Mouse (Mus musculus) midbrain, postnatal 0 days (tissue): ENCODE data around the gene Gsto2. TPM values are rescaled to one million over a fixed set of nuclear protein-coding genes. Genes with fewer than 3 reads are reported as not detected.

Source experiments
- ATAC-seq: fragments of 200-750 bp; cut with Nextera tagmentation; 2 replicates; pipeline ENCODE4 v1.8.0; 2017; ENCODE audit warnings: moderate number of reproducible peaks, mild to moderate bottlenecking, moderate TSS enrichment, moderate library complexity; ENCODE audit not compliant: low FRiP score
- DNase-seq: peaks from one replicate; pipeline ENCODE4 v3.0.0-alpha.2; 2015; ENCODE audit warnings: low spot score
- H3K27ac ChIP-seq: fragments of 300-500 bp; sonication (generic); 2 replicates; pipeline ENCODE4 v1.5.1; 2014; ENCODE audit warnings: low read depth, mild to moderate bottlenecking, low read length, mixed read lengths
- H3K27me3 ChIP-seq: fragments of 300-500 bp; sonication (generic); 2 replicates; pipeline ENCODE4 v1.6.1; 2014; ENCODE audit warnings: low read length, control low read depth, mixed read lengths; ENCODE audit not compliant: insufficient read depth
- H3K36me3 ChIP-seq: fragments of 300-500 bp; sonication (generic); 2 replicates; pipeline ENCODE4 v1.6.1; 2014; ENCODE audit warnings: low read length, control low read depth, mixed read lengths; ENCODE audit not compliant: insufficient read depth
- H3K4me1 ChIP-seq: fragments of 300-500 bp; sonication (generic); 2 replicates; pipeline ENCODE4 v1.6.1; 2014; ENCODE audit warnings: mild to moderate bottlenecking, control low read depth, antibody characterized with exemption, low read length, mixed read lengths; ENCODE audit not compliant: insufficient read depth
- H3K4me2 ChIP-seq: fragments of 300-500 bp; sonication (generic); 2 replicates; pipeline ENCODE4 v1.6.1; 2014; ENCODE audit warnings: low read depth, mild to moderate bottlenecking, low read length, mixed read lengths; ENCODE audit not compliant: poor library complexity, severe bottlenecking
- H3K4me3 ChIP-seq: fragments of 300-500 bp; sonication (generic); 2 replicates; pipeline ENCODE4 v1.5.1; 2014; ENCODE audit warnings: low read depth, mild to moderate bottlenecking, low read length, moderate library complexity
- H3K9ac ChIP-seq: fragments of 300-500 bp; sonication (generic); replicated peaks from 2 replicates; pipeline ENCODE4 v1.6.1; 2014; ENCODE audit warnings: mild to moderate bottlenecking, low read length, moderate library complexity, mixed read lengths; ENCODE audit not compliant: poor library complexity, severe bottlenecking
- H3K9me3 ChIP-seq: fragments of 300-500 bp; sonication (generic); 2 replicates; pipeline ENCODE4 v1.6.1; 2016; ENCODE audit warnings: low read length, control low read depth
- CTCF ChIP-seq: IDR thresholded peaks from 2 replicates; pipeline ENCODE4 v1.5.1; 2016; ENCODE audit warnings: antibody characterized with exemption, mild to moderate bottlenecking
- WGBS: fragments of 180-500 bp; shearing (Covaris S2); extraction: QIAGEN DNeasy Blood & Tissue Kit; methylation state at CpG from one replicate; pipeline ENCODE4 v1.1.7; 2014; 5-methylcytosine and 5-hydroxymethylcytosine counted together
- polyA plus RNA-seq: library from polyadenylated mRNA; unstranded; fragments of >200 nt; fragmentation: Nextera tagmentation; extraction: Ambion mirVana; gene quantifications from 2 replicates; pipeline ENCODE4 v1.2.1, GENCODE M21; 2015
- total RNA-seq: library from RNA; depleted of rRNA; stranded (reverse); fragments of >200 nt; gene quantifications from 2 replicates; pipeline ENCODE4 v1.2.3, GENCODE M21; 2014

Gene Gsto2
- total and polyA plus RNA-seq, 2 experiments from 2014 or later, result 0.16 to 1.1 TPM

- H3K27me3 ChIP-seq, result 0 out of 2 replicates have a peak, but pooled peaks cover 4% of the 10 kb centered on the region
- no peaks in the 10 kb centered on the region for H3K9me3 ChIP-seq
- no peak overlapping the region for H3K9ac ChIP-seq
- H3K4me1 ChIP-seq, result peaks cover 5% of the 10 kb centered on the region; the same call in 1 of the 2 replicates
- H3K36me3 ChIP-seq, result 0 out of 2 replicates have a peak, but pooled peaks cover 3% of the 10 kb centered on the region
- 96% methylated on average over 9 of the region's 9 CpGs for WGBS
- no peak for TF ChIP-seq CTCF
- no peak overlapping the region for H3K27ac ChIP-seq
- H3K4me3 ChIP-seq, result no peak overlapping the region
- H3K4me2 ChIP-seq, result no peak overlapping the region
- DNase-seq, result no peak
- ATAC-seq, result no peak
Observed at GRCm38 (mm10) chr19:47864051-47864450, 1.3 kb upstream of the Gsto2 start.

- Histone ChIP-seq H3K4me1 (peaks cover 5% of the 10 kb centered on the region; the same call in 1 of the 2 replicates), H3K9ac (peak overlapping the region; percentile 83; the same call in 1 of the 2 replicates), H3K36me3 (0 out of 2 replicates have a peak, but pooled peaks cover 3% of the 10 kb centered on the region), H3K27me3 (0 out of 2 replicates have a peak, but pooled peaks cover 4% of the 10 kb centered on the region), H3K27ac (peak overlapping the region; percentile 92), H3K4me2 (peak overlapping the region; percentile 89), H3K9me3 (no peaks in the 10 kb centered on the region), H3K4me3 (peak overlapping the region; percentile 56)
- no peak for TF ChIP-seq CTCF
- 84% methylated on average over 7 of the region's 7 CpGs for WGBS
- no peak for ATAC-seq
- DNase-seq, result no peak
Observed at GRCm38 (mm10) chr19:47864721-47865120, 613 bp upstream of the Gsto2 start.

- ATAC-seq (no peak), DNase-seq (no peak)
- 73% methylated on average over 4 of the region's 4 CpGs for WGBS
- 0 out of 2 replicates have a peak, but pooled peaks cover 3% of the 10 kb centered on the region for H3K36me3 ChIP-seq
- H3K9me3 ChIP-seq, result no peaks in the 10 kb centered on the region
- H3K27ac ChIP-seq, result no peak overlapping the region
- no peak for TF ChIP-seq CTCF
- peaks cover 5% of the 10 kb centered on the region; the same call in 1 of the 2 replicates for H3K4me1 ChIP-seq
- H3K4me2 ChIP-seq, result no peak overlapping the region
- no peak overlapping the region for H3K4me3 ChIP-seq
- H3K27me3 ChIP-seq, result 0 out of 2 replicates have a peak, but pooled peaks cover 4% of the 10 kb centered on the region
- H3K9ac ChIP-seq, result no peak overlapping the region
Observed at GRCm38 (mm10) chr19:47867628-47868175, 2.4 kb downstream of the Gsto2 start.

- 81% methylated on average over 4 of the region's 4 CpGs for WGBS
- no peak for TF ChIP-seq CTCF
- H3K9ac ChIP-seq, result no peak overlapping the region
- H3K27ac ChIP-seq, result no peak overlapping the region
- H3K4me1 ChIP-seq, result peaks cover 5% of the 10 kb centered on the region; the same call in 1 of the 2 replicates
- H3K9me3 ChIP-seq, result no peaks in the 10 kb centered on the region
- H3K27me3 ChIP-seq, result 0 out of 2 replicates have a peak, but pooled peaks cover 4% of the 10 kb centered on the region
- no peak for ATAC-seq
- H3K4me3 ChIP-seq, result no peak overlapping the region
- no peak overlapping the region for H3K4me2 ChIP-seq
- no peak for DNase-seq
- 0 out of 2 replicates have a peak, but pooled peaks cover 3% of the 10 kb centered on the region for H3K36me3 ChIP-seq
Observed at GRCm38 (mm10) chr19:47868951-47869350, 3.6 kb downstream of the Gsto2 start.

- ATAC-seq, result no peak
- Histone ChIP-seq H3K4me3 (no peak overlapping the region), H3K9ac (no peak overlapping the region), H3K27me3 (0 out of 2 replicates have a peak, but pooled peaks cover 4% of the 10 kb centered on the region), H3K9me3 (no peaks in the 10 kb centered on the region), H3K4me1 (peaks cover 5% of the 10 kb centered on the region; the same call in 1 of the 2 replicates), H3K4me2 (no peak overlapping the region), H3K36me3 (no peaks in the 10 kb centered on the region), H3K27ac (no peak overlapping the region)
- DNase-seq, result no peak
- TF ChIP-seq CTCF, result no peak
- WGBS, result 78% methylated on average over 3 of the region's 3 CpGs
Observed at GRCm38 (mm10) chr19:47869516-47869915, 4.2 kb downstream of the Gsto2 start.

- no peak for TF ChIP-seq CTCF
- H3K36me3 ChIP-seq, result no peaks in the 10 kb centered on the region
- ATAC-seq (no peak), DNase-seq (no peak)
- 79% methylated on average over 7 of the region's 7 CpGs for WGBS
- H3K9me3 ChIP-seq, result no peaks in the 10 kb centered on the region
- 0 out of 2 replicates have a peak, but pooled peaks cover 4% of the 10 kb centered on the region for H3K27me3 ChIP-seq
- no peak overlapping the region for H3K4me2 ChIP-seq
- H3K4me1 ChIP-seq, result no peaks in the 10 kb centered on the region
- H3K9ac ChIP-seq, result no peak overlapping the region
- H3K4me3 ChIP-seq, result no peak overlapping the region
- no peak overlapping the region for H3K27ac ChIP-seq
Observed at GRCm38 (mm10) chr19:47870102-47870666, 4.8 kb downstream of the Gsto2 start.
